Mouse (Mus musculus): ENCODE measurements at regions not wholly inside any gene's neighbourhood (a gene's known extent, or its start where the extent isn't known, plus 50 kb on each side); places are given as distances from the start of the nearest gene placed in this dataset.

DNA sequence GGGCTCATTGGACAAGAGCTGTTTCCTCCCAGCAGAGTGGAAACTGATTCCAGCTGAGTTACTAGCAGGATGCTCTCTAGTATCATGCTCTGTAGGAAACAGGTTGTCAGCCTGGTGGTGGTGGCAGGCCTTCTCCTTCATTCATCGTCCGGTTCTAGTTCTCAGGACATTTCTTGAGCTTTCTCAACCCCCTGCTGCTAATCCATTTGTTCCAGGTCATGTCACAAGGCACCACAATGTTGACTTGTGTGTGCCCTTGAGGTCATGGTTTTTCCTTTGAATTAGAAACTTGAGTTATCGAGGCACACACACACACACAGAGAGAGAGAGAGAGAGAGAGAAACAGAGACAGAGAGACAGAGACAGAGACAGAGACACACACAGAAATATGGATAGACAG lies 183.5 kb downstream of the Pax3 start:
- TF ChIP-seq CTCF (IDR thresholded peaks at IDR 0.05; ENCODE audit: low read depth), result no peak
- WGBS, result 8% methylated on average over 3 of the region's 3 CpGs

DNA sequence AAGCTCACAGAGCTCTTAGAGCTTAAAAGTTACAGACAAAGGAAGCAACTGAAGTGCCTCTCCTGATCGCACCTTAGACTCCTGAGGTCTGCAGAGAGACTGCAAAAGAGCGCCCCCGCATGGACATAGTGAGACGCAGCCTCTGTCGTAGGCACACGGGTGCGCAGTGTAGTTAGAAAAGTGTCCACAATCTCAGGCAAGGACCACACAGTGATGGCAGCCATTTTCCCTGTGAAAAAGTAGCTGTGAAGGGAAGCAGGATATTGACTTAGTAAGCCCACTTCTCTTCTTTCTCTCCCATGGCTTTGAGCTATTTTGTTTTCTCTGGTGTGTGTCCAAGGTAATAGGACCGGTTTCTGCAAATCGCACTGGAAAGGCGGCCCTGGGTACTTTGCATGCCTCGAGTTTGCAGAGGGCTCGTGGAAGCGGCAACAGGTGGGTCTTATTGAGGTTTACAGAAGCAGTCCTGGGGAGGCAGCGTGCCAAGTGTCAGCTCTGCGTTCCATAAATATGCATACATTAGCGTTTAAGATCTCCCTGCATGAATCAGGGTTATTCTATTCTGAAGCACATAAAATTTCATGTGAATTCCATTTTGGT lies 188.0 kb downstream of the Pax3 start:
- DNase-seq (ENCODE audit: low spot score), result peak; percentile 56
- no peak for ATAC-seq
- Histone ChIP-seq H3K4me1 (ENCODE audit: insufficient read depth, low read length) (no peaks in the 10 kb centered on the region), H3K27me3 (ENCODE audit: insufficient read depth, low read length) (no peaks in the 10 kb centered on the region), H3K36me3 (ENCODE audit: insufficient read depth, low read length) (no peaks in the 10 kb centered on the region), H3K4me2 (ENCODE audit: low read depth, low read length) (peak overlapping the region; percentile 16; the same call in 1 of the 2 replicates), H3K9me3 (ENCODE audit: low read length) (no peaks in the 10 kb centered on the region), H3K4me3 (ENCODE audit: low read length) (no peak overlapping the region), H3K9ac (replicated peaks; ENCODE audit: low read length) (no peak overlapping the region), H3K27ac (no peak overlapping the region)
- TF ChIP-seq CTCF (IDR thresholded peaks at IDR 0.05; ENCODE audit: low read depth), result peak; percentile 46
- 22% methylated on average over 16 of the region's 16 CpGs for WGBS

More for the DNA sequence above, 183.5 kb downstream of the Pax3 start:
- ATAC-seq (no peak), DNase-seq (ENCODE audit: low spot score) (no peak)
- Histone ChIP-seq H3K4me1 (ENCODE audit: insufficient read depth, low read length) (peaks cover 8% of the 10 kb centered on the region; the same call in 1 of the 2 replicates), H3K4me2 (ENCODE audit: low read depth, low read length) (no peak overlapping the region), H3K4me3 (ENCODE audit: low read length) (no peak overlapping the region), H3K9me3 (ENCODE audit: low read length) (no peaks in the 10 kb centered on the region), H3K27me3 (ENCODE audit: insufficient read depth, low read length) (no peaks in the 10 kb centered on the region), H3K9ac (replicated peaks; ENCODE audit: low read length) (no peak overlapping the region), H3K27ac (no peak overlapping the region), H3K36me3 (ENCODE audit: insufficient read depth, low read length) (no peaks in the 10 kb centered on the region)

DNA sequence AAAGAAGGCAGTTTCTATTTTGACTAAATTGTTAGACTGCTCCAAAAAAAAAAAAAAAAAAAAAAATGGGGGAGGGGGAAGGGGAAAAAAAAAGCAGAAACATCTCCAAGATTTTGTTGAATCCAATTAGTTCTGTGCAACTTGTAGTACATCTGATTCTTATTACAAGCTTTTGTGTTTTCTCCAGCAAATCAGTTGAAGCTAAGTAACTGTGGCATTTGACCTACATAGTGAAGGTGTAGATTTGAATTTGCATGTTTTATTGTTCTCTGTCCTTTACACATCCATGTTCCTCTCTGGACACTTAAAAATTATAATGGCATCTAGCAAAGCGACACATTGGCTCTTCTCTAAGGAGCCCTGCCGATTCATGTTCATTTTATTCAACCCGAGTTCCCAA lies 192.6 kb downstream of the Pax3 start:
- ATAC-seq, result no peak
- Histone ChIP-seq H3K4me1 (ENCODE audit: insufficient read depth, low read length) (no peaks in the 10 kb centered on the region), H3K36me3 (ENCODE audit: insufficient read depth, low read length) (no peaks in the 10 kb centered on the region), H3K9ac (replicated peaks; ENCODE audit: low read length) (no peak overlapping the region), H3K9me3 (ENCODE audit: low read length) (no peaks in the 10 kb centered on the region), H3K27ac (no peak overlapping the region), H3K27me3 (ENCODE audit: insufficient read depth, low read length) (no peaks in the 10 kb centered on the region), H3K4me2 (ENCODE audit: low read depth, low read length) (no peak overlapping the region), H3K4me3 (ENCODE audit: low read length) (no peak overlapping the region)
- no peak for TF ChIP-seq CTCF (IDR thresholded peaks at IDR 0.05; ENCODE audit: low read depth)
- no peak for DNase-seq (ENCODE audit: low spot score)
- WGBS, result 89% methylated on average over 3 of the region's 3 CpGs

DNA sequence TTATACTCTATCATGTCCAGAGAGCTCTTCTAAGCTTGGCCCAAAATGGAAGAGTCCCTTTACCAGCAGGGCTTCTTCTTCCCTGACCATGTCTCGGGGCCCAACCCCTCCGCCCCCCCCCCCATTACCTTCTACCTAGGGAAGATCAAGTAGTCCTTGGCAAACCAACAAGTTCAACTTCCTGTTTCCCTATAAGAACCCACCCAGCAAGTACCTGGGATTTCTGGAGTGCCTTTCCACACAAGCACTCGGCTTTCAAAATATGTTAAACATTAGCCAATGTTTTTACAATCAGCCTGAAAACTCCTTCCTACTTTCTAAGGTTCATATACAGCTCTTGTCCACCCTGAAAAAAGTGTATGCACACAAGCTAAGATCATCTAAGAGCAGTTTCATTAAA lies 198.2 kb downstream of the Pax3 start:
- 90% methylated on average over 3 of the region's 3 CpGs for WGBS
- Histone ChIP-seq H3K27me3 (ENCODE audit: insufficient read depth, low read length) (no peaks in the 10 kb centered on the region), H3K4me3 (ENCODE audit: low read length) (no peak overlapping the region), H3K4me2 (ENCODE audit: low read depth, low read length) (no peak overlapping the region), H3K9ac (replicated peaks; ENCODE audit: low read length) (no peak overlapping the region), H3K4me1 (ENCODE audit: insufficient read depth, low read length) (no peaks in the 10 kb centered on the region), H3K27ac (no peak overlapping the region), H3K36me3 (ENCODE audit: insufficient read depth, low read length) (no peaks in the 10 kb centered on the region), H3K9me3 (ENCODE audit: low read length) (no peaks in the 10 kb centered on the region)
- DNase-seq (ENCODE audit: low spot score) (no peak), ATAC-seq (no peak)
- TF ChIP-seq CTCF (IDR thresholded peaks at IDR 0.05; ENCODE audit: low read depth), result no peak

DNA sequence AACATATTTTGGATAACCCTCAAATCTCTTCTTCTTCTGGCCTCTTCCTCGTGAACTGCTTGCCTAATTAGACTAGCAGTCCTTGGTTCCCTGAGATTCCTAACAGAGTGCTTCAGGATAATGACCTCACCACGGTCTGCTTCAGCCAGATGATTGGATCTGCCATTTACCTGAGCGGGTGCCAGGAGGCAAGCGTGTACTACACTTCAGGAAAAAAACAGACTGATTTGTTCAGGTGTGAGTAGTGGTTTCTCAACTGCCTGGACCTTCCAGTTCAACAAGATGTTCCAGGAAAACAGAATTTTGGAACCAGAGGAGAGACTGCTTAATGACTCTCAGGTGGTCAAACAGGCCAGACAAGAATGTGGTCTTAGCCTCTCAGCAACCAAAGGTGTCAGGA lies 215.4 kb downstream of the Pax3 start:
- H3K27me3 ChIP-seq (ENCODE audit: insufficient read depth, low read length), result no peaks in the 10 kb centered on the region
- H3K9ac ChIP-seq (replicated peaks; ENCODE audit: low read length), result no peak overlapping the region
- no peaks in the 10 kb centered on the region for H3K4me1 ChIP-seq (ENCODE audit: insufficient read depth, low read length)
- H3K4me2 ChIP-seq (ENCODE audit: low read depth, low read length), result no peak overlapping the region
- ATAC-seq (no peak), DNase-seq (ENCODE audit: low spot score) (no peak)
- no peak overlapping the region for H3K27ac ChIP-seq
- no peak for TF ChIP-seq CTCF (IDR thresholded peaks at IDR 0.05; ENCODE audit: low read depth)
- H3K36me3 ChIP-seq (ENCODE audit: insufficient read depth, low read length), result no peaks in the 10 kb centered on the region
- H3K4me3 ChIP-seq (ENCODE audit: low read length), result no peak overlapping the region
- 80% methylated on average over 4 of the region's 4 CpGs for WGBS
- H3K9me3 ChIP-seq (ENCODE audit: low read length), result no peaks in the 10 kb centered on the region

DNA sequence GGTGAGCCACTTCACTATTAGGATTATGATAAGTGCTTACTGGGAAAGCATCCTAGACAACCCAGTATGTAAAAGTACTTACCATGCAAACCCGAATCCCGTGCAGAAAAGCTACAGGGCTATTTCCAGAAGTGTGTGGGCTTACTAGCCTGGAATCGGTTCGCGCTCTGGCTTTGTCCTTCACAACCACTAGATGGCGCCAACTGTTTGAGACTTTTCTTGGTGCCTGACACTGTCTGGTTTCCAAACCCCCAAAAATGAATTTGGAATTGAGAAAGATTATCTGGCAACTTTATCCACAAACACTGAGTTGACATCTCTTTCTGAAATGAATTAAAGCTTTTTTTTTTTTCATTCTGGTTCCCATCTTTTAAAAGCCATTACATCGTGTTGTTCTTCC lies 218.2 kb downstream of the Pax3 start:
- H3K27me3 ChIP-seq (ENCODE audit: insufficient read depth, low read length), result no peaks in the 10 kb centered on the region
- TF ChIP-seq CTCF (IDR thresholded peaks at IDR 0.05; ENCODE audit: low read depth), result peak; percentile 88
- H3K4me3 ChIP-seq (ENCODE audit: low read length), result no peak overlapping the region
- no peak overlapping the region for H3K27ac ChIP-seq
- H3K9ac ChIP-seq (replicated peaks; ENCODE audit: low read length), result no peak overlapping the region
- peak; percentile 78 for ATAC-seq
- H3K9me3 ChIP-seq (ENCODE audit: low read length), result no peaks in the 10 kb centered on the region
- peak; percentile 92 for DNase-seq (ENCODE audit: low spot score)
- no peaks in the 10 kb centered on the region for H3K36me3 ChIP-seq (ENCODE audit: insufficient read depth, low read length)
- 3% methylated on average over 7 of the region's 7 CpGs for WGBS
- H3K4me1 ChIP-seq (ENCODE audit: insufficient read depth, low read length), result no peaks in the 10 kb centered on the region
- H3K4me2 ChIP-seq (ENCODE audit: low read depth, low read length), result no peak overlapping the region

DNA sequence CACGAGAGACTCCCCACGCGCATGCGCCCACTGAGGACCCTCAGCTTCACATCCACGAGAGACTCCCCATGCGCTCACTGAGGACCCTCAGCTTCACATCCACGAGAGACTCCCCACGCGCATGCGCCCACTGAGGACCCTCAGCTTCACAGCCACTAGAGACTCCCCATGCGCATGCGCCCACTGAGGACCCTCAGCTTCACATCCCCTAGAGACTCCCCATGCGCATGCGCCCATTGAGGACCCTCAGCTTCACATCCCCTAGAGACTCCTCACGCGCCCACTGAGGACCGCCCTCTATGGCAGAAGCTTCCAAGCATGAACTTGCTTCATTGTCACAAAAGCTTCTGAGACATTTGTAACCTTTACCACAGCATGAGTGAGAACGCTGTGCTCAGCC lies 221.0 kb downstream of the Pax3 start:
- WGBS, result 92% methylated on average over 18 of the region's 18 CpGs
- no peaks in the 10 kb centered on the region for H3K27me3 ChIP-seq (ENCODE audit: insufficient read depth, low read length)
- TF ChIP-seq CTCF (IDR thresholded peaks at IDR 0.05; ENCODE audit: low read depth), result no peak

More for the DNA sequence above, 221.0 kb downstream of the Pax3 start:
- Histone ChIP-seq H3K4me3 (ENCODE audit: low read length) (no peak overlapping the region), H3K4me2 (ENCODE audit: low read depth, low read length) (no peak overlapping the region), H3K27ac (no peak overlapping the region), H3K4me1 (ENCODE audit: insufficient read depth, low read length) (no peaks in the 10 kb centered on the region), H3K9ac (replicated peaks; ENCODE audit: low read length) (no peak overlapping the region), H3K9me3 (ENCODE audit: low read length) (no peaks in the 10 kb centered on the region), H3K36me3 (ENCODE audit: insufficient read depth, low read length) (no peaks in the 10 kb centered on the region)
- DNase-seq (ENCODE audit: low spot score) (no peak), ATAC-seq (no peak)

Data from hindbrain, postnatal 0 days (tissue).